Mouse (Mus musculus) lung, embryonic 14.5 days (tissue): Measurements from ENCODE around the gene Yif1a. TPM values are rescaled to one million over a fixed set of nuclear protein-coding genes. Genes with fewer than 3 reads are reported as not detected.

ENCODE experiments used
- ATAC-seq: fragments of 200-750 bp; cut with Nextera tagmentation; 2 replicates; pipeline ENCODE4 v1.8.0; 2017; ENCODE audit warnings: mild to moderate bottlenecking, moderate TSS enrichment, moderate library complexity; ENCODE audit not compliant: insufficient read depth
- DNase-seq: peaks from one replicate; pipeline ENCODE4 v3.0.0-alpha.2; 2015
- H3K27ac ChIP-seq: fragments of 300-500 bp; sonication (generic); 2 replicates; pipeline ENCODE4 v1.5.1; 2014; ENCODE audit warnings: low read depth, mild to moderate bottlenecking, moderate library complexity
- H3K27me3 ChIP-seq: fragments of 300-500 bp; sonication (generic); 2 replicates; pipeline ENCODE4 v1.6.1; 2014; ENCODE audit warnings: low read length, control low read depth; ENCODE audit not compliant: insufficient read depth
- H3K36me3 ChIP-seq: fragments of 300-500 bp; sonication (generic); 2 replicates; pipeline ENCODE4 v1.6.1; 2014; ENCODE audit warnings: control low read depth; ENCODE audit not compliant: insufficient read depth
- H3K4me1 ChIP-seq: fragments of 300-500 bp; sonication (generic); 2 replicates; pipeline ENCODE4 v1.6.1; 2014; ENCODE audit warnings: antibody characterized with exemption, control low read depth; ENCODE audit not compliant: insufficient read depth
- H3K4me2 ChIP-seq: fragments of 300-500 bp; sonication (generic); 2 replicates; pipeline ENCODE4 v1.6.1; 2014; ENCODE audit warnings: mild to moderate bottlenecking
- H3K4me3 ChIP-seq: fragments of 300-500 bp; sonication (generic); 2 replicates; pipeline ENCODE4 v1.5.1; 2014; ENCODE audit warnings: low read depth, low read length
- H3K9ac ChIP-seq: fragments of 300-500 bp; sonication (generic); 2 replicates; pipeline ENCODE4 v1.6.1; 2014
- H3K9me3 ChIP-seq: fragments of 300-500 bp; sonication (generic); 2 replicates; pipeline ENCODE4 v1.6.1; 2016; ENCODE audit warnings: low read depth, low read length, control low read depth
- CTCF ChIP-seq: IDR thresholded peaks from 2 replicates; pipeline ENCODE4 v1.5.1; 2016; ENCODE audit warnings: antibody characterized with exemption, low read depth
- WGBS: fragments of 180-500 bp; shearing (Covaris S2); extraction: QIAGEN DNeasy Blood & Tissue Kit; methylation state at CpG from one replicate; pipeline ENCODE4 v1.1.7; 2014; 5-methylcytosine and 5-hydroxymethylcytosine counted together
- polyA plus RNA-seq: library from polyadenylated mRNA; unstranded; fragments of >200 nt; fragmentation: Nextera tagmentation; extraction: Ambion mirVana; gene quantifications from 2 replicates; pipeline ENCODE4 v1.2.1, GENCODE M21; 2014

Gene Yif1a
- polyA plus RNA-seq, 1 experiment from 2014 or later, result 99.2 TPM

DNA sequence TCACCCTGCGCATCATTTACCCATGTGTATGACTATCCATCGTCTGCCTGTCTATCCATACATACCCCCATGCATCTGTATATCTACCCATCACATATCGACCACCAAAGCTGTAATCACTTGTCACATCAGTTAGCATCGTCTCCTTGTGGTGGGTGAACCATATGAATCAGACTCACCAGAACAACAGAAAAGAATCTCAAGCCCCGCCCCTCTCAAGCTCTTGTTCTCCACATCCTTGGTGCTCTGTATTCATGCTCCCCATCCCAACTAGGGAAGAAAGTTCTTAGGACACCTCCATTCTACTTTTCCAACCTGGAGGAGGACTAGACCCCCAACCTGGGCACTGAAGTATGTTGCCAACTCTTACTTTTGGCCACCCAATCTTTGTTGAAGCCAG is 26.3 kb upstream of the Yif1a start:
- no peak for ATAC-seq
- no peak overlapping the region for H3K27ac ChIP-seq
- TF ChIP-seq CTCF, result no peak
- 75% methylated on average over 5 of the region's 5 CpGs for WGBS
- H3K27me3 ChIP-seq, result peaks cover 3% of the 10 kb centered on the region; the same call in 1 of the 2 replicates
- H3K4me3 ChIP-seq, result no peak overlapping the region
- no peak overlapping the region for H3K4me2 ChIP-seq
- no peak for DNase-seq
- H3K4me1 ChIP-seq, result peaks cover 50% of the 10 kb centered on the region
- H3K9ac ChIP-seq, result no peak overlapping the region
- no peaks in the 10 kb centered on the region for H3K9me3 ChIP-seq
- no peaks in the 10 kb centered on the region for H3K36me3 ChIP-seq

DNA sequence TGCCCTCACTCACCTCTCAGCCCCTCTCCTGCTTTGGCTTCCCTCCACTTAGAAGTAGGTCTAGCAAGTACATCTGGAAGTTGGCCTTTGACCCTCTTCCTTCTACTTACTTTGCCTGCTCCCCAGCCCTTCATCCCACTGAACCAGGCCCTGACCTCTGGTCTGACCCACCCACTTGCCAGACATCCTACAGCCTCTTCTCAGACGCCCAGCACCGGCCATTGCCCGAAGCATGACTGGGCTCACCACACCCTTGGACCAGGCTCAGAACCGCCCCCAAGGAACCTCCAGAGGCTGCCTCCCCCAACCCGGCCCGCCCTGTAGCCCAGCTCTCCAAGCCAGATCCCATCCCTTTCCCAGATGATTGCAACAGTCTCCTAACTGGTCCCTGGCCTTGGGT is 25.9 kb upstream of the Yif1a start:
- Histone ChIP-seq H3K4me2 (no peak overlapping the region), H3K4me3 (no peak overlapping the region), H3K9me3 (no peaks in the 10 kb centered on the region), H3K27me3 (peaks cover 7% of the 10 kb centered on the region; the same call in 1 of the 2 replicates), H3K27ac (no peak overlapping the region), H3K9ac (no peak overlapping the region), H3K4me1 (peaks cover 53% of the 10 kb centered on the region), H3K36me3 (no peaks in the 10 kb centered on the region)
- ATAC-seq (no peak), DNase-seq (no peak)
- 68% methylated on average over 6 of the region's 6 CpGs for WGBS
- no peak for TF ChIP-seq CTCF

DNA sequence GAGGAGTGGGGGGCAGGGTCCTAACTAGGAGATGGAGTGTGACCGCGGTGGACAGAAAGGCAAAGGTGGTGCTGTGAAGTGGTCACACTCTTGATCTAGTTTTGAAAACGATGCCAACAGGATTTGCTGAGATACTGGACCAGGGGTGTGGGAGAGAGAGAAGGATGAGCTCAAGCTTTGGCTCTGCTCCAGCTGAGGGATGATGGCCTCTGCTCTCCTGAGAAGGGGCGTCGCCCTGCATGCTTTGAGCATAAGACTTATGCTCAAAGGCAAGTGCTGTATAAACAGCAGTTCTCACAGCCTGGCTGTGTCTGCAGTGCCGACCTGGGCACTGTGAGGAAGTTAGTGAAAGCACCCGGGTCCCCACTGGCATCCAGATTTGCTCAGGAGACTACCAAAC is 23.2 kb upstream of the Yif1a start:
- no peak for ATAC-seq
- 27% methylated on average over 7 of the region's 7 CpGs for WGBS

DNA sequence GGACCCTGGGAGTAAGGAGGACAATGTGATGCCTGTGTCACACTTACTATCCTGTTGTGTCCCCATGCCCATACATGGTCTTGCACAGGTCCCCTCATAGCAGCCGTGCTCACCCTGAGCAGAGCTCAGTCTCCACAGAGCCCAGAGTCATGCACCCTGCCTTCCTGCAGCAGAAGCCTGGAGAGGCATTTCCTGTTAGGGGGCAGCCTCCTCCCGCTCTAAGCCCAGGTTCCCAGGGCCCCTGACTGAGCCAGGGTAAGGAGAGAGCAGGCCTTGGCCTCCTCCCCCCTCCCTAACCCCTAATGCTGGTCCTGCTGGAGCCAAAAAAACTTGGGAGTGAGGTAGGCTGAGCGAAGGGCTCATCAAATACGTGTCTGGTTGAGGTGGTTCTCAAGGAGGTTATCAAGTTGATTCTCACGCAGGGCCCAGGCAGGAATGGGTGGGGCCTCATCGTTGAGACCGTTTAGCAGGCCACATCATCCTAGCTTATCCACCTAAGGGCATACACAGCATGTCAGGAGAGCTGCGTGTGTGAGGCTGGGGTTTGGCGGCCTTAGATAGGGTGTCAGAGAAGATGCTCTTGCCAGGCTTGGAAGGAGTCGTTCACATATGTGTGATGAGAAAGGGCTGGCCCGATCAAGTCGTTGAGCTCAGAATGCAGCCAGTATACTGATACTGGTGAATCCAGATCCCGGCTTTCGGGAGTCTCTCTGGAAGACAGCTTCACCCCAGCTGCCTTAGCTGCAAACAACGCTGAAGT is 21.1 kb upstream of the Yif1a start:
- peak overlapping the region; percentile 77 for H3K4me2 ChIP-seq
- peak overlapping the region; percentile 95 for H3K27ac ChIP-seq
- DNase-seq, result peak; percentile 77
- peak overlapping the region; percentile 62 for H3K4me3 ChIP-seq
- no peaks in the 10 kb centered on the region for H3K9me3 ChIP-seq
- peak; percentile 2 for ATAC-seq
- peak overlapping the region; percentile 76 for H3K9ac ChIP-seq
- H3K4me1 ChIP-seq, result peaks cover 27% of the 10 kb centered on the region
- no peak for TF ChIP-seq CTCF
- peaks cover 32% of the 10 kb centered on the region; the same call in 1 of the 2 replicates for H3K27me3 ChIP-seq
- no peaks in the 10 kb centered on the region for H3K36me3 ChIP-seq
- 4% methylated on average over 15 of the region's 15 CpGs for WGBS

More for the DNA sequence above, 23.2 kb upstream of the Yif1a start:
- TF ChIP-seq CTCF, result no peak
- Histone ChIP-seq H3K36me3 (no peaks in the 10 kb centered on the region), H3K4me1 (peaks cover 36% of the 10 kb centered on the region), H3K27ac (peak overlapping the region; percentile 2; the same call in 1 of the 2 replicates), H3K27me3 (peaks cover 24% of the 10 kb centered on the region; the same call in 1 of the 2 replicates), H3K4me2 (0 out of 2 replicates have a peak overlapping the region, but pooled peaks have one; percentile 10), H3K9me3 (no peaks in the 10 kb centered on the region), H3K4me3 (no peak overlapping the region), H3K9ac (no peak overlapping the region)
- DNase-seq, result peak; percentile 69

DNA sequence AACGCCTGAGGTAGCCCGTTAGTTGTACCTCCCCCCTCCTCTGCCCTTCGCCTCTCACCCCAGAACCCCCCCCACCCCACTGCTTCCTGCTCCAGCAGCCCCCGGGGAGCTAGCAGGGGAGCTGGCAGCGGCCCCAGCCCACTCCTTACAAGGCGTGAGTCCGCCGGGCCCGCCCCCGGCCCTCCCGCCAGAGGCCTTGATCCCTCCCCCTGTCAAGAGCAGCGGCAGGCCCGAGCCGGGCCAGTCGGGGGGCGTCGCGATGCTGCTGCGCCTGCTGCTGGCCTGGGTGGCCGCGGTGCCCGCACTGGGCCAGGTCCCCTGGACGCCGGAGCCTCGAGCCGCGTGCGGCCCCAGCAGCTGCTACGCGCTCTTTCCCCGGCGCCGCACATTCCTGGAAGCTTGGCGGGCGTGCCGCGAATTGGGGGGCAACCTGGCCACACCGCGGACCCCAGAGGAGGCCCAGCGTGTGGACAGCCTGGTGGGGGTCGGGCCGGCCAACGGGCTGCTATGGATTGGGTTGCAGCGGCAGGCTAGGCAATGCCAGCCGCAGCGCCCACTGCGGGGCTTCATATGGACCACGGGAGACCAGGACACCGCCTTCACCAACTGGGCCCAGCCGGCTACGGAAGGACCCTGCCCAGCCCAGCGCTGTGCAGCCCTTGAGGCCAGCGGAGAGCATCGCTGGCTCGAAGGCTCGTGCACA is 20.3 kb upstream of the Yif1a start, which contains the start of gene Cd248:
Gene Cd248, plus strand, starts transcription at position 212 of the 703 bp plus-strand sequence.
- no peaks in the 10 kb centered on the region for H3K9me3 ChIP-seq
- no peaks in the 10 kb centered on the region for H3K36me3 ChIP-seq
- peak within 1 kb of the TSS; percentile 76 for H3K9ac ChIP-seq
- peak within 1 kb of the TSS; percentile 62 for H3K4me3 ChIP-seq
- peaks cover 32% of the 10 kb centered on the region; the same call in 1 of the 2 replicates for H3K27me3 ChIP-seq
- DNase-seq, result peak; percentile 92
- peak within 1 kb of the TSS; percentile 77 for H3K4me2 ChIP-seq
- peak within 1 kb of the TSS; percentile 95 for H3K27ac ChIP-seq
- no peak for TF ChIP-seq CTCF
- WGBS, result 1% methylated on average over 56 of the region's 56 CpGs
- ATAC-seq, result peak; percentile 74
- H3K4me1 ChIP-seq, result peaks cover 27% of the 10 kb centered on the region

DNA sequence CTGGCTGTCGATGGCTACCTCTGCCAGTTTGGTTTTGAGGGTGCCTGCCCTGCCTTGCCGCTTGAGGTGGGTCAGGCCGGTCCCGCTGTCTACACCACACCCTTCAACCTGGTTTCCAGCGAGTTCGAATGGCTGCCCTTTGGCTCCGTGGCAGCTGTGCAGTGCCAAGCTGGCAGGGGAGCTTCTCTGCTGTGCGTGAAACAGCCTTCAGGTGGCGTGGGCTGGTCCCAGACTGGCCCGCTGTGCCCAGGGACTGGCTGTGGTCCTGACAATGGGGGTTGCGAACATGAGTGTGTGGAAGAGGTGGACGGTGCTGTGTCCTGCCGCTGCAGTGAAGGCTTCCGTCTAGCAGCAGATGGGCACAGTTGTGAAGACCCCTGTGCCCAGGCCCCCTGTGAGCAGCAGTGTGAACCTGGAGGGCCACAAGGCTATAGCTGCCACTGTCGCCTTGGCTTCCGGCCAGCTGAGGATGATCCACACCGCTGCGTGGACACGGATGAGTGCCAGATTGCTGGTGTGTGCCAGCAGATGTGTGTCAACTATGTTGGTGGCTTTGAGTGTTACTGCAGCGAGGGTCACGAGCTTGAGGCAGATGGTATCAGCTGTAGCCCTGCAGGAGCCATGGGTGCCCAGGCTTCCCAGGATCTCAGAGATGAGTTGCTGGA is 19.6 kb upstream of the Yif1a start:
- peak overlapping the region; percentile 76 for H3K9ac ChIP-seq
- 22% methylated on average over 21 of the region's 21 CpGs for WGBS
- peaks cover 32% of the 10 kb centered on the region; the same call in 1 of the 2 replicates for H3K27me3 ChIP-seq
- ATAC-seq (no peak), DNase-seq (peak; percentile 41)
- H3K4me3 ChIP-seq, result peak overlapping the region; percentile 62
- peak; percentile 33; the same call in 1 of the 2 replicates for TF ChIP-seq CTCF
- H3K27ac ChIP-seq, result peak overlapping the region; percentile 95; the same call in 1 of the 2 replicates
- no peaks in the 10 kb centered on the region for H3K9me3 ChIP-seq
- H3K36me3 ChIP-seq, result no peaks in the 10 kb centered on the region
- H3K4me1 ChIP-seq, result peaks cover 27% of the 10 kb centered on the region
- peak overlapping the region; percentile 77 for H3K4me2 ChIP-seq
